Mouse (Mus musculus): ENCODE measurements around the gene Olfr1034.
"Not testable (repeated sequence)": the region's sequence is repeated elsewhere in the genome, so short reads cannot be mapped to it uniquely, and the experiment has no call there.

Olfr1034 gene

GRCm38 (mm10) chr2:86045561-86045960, at the start of gene Olfr1034:
Olfr1034 (plus strand) TSS chr2:86045861.
- no peak for DNase-seq (ENCODE audit: inconsistent ontology term)

GRCm38 (mm10) chr2:86005240-86005639, 40.4 kb upstream of the Olfr1034 start, which contains the start of gene Olfr1032:
Olfr1032 (plus strand) TSS chr2:86005540.
- no peak for DNase-seq (ENCODE audit: inconsistent ontology term)

- peak; percentile 37 for DNase-seq (ENCODE audit: inconsistent ontology term)
Observed at GRCm38 (mm10) chr2:86020406-86020805, 25.3 kb upstream of the Olfr1034 start, which contains the start of gene Olfr1033. Olfr1033 (plus strand) TSS chr2:86020633.

GRCm38 (mm10) chr2:86021518-86021917, 24.1 kb upstream of the Olfr1034 start:
- not testable (repeated sequence) for DNase-seq (ENCODE audit: inconsistent ontology term)

- DNase-seq (ENCODE audit: inconsistent ontology term): not testable (repeated sequence)
Observed at GRCm38 (mm10) chr2:86050777-86051176, 5.1 kb downstream of the Olfr1034 start.

- not testable (repeated sequence) for DNase-seq (ENCODE audit: inconsistent ontology term)
Observed at GRCm38 (mm10) chr2:86063766-86064165, 18.1 kb downstream of the Olfr1034 start.

GRCm38 (mm10) chr2:86070189-86070588, 24.5 kb downstream of the Olfr1034 start:
- DNase-seq (ENCODE audit: inconsistent ontology term): no peak

GRCm38 (mm10) chr2:86073692-86074091, 28.0 kb downstream of the Olfr1034 start, which contains the start of gene Olfr1036:
Olfr1036 (plus strand) TSS chr2:86073992.
- DNase-seq (ENCODE audit: inconsistent ontology term): not testable (repeated sequence)

- DNase-seq (ENCODE audit: inconsistent ontology term): not testable (repeated sequence)
Observed at GRCm38 (mm10) chr2:86080478-86080877, 34.8 kb downstream of the Olfr1034 start.

- no peak for DNase-seq (ENCODE audit: inconsistent ontology term)
Observed at GRCm38 (mm10) chr2:86087285-86087684, 41.6 kb downstream of the Olfr1034 start, which contains the start of gene Olfr1037. Olfr1037 (minus strand) TSS chr2:86087385.
